Mouse (Mus musculus) layer of hippocampus, adult 9-11 months (tissue): ENCODE data around the gene Arl15.
"Not testable (repeated sequence)": the region's sequence is repeated elsewhere in the genome, so short reads cannot be mapped to it uniquely, and the experiment has no call there.

ENCODE experiments used
- DNase-seq: peaks from one replicate; pipeline ENCODE4 v3.0.0; 2022

The Arl15 gene

DNA sequence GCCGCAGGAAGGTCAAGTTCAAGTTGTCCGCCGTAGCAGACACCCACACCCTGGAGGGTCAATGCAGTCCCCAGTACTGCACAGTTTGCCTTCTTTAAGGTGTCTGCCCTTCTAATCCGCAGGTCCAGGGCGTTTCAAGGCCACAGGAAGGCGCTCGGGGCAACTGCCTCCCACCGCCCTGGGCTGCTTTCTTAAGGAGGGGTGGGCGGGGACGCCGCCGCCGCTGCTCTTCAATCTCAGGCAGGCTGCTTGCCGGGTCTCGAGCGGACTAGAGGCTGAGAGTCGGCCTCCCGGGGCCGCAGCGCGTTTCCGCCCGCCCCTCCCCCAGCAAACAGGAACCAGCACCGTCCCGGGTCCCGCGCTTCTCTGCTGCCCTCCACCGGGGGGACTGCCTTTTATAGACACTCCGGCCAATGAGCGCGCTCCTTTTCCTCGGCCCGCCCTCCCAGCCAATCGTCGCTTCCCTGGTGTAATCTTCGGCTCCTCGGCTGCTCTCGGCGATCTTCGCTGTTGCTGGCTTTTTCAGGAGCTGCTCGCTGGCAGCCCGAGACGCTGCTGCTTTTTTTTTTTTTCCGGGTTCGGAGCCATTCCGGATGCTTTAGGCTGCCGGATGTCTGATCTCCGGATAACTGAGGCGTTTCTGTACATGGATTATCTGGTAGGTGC, at the start of gene Arl15:
TSS of gene Arl15 (plus strand) at position 467 of the 666 bp plus-strand sequence.
- peak; percentile 96 for DNase-seq

DNA sequence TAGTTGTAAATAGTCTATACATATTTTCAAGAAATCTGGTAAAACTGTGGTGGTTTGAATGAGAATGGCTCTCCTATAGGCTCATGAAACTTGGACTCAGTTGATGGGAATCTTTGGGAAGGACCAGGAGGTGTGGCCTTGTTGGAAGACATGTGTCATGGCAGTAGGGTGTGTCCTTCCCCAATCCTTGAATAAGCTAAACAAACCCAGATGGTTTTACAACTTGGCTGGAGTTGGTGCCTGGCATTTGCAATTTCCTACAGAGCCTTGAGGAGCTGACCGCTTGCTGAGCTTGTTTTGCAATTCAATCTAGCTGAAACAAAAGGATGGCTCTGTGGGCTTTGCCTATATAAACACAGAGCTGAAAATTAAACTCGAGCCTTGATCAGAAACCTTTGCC, 49.0 kb upstream of the Arl15 start:
- DNase-seq, result no peak

DNA sequence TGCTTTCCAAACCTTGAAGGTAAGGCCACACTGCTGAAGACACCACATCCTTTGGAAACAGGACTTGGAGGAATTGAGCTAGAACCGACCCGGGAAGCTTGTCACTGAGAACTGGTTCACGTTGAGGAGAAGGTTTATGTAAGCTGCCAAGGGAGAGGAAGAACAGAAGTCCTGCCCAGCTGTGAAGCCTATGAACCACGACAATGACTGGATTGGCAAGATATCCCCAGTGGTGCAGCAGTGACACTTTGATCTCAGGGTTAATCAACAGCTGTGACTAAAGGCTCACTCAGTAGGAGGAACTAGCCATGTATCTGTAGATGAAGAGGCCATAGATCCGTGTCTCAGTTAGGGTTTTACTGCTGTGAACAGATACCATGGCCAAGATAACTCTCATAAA, 43.5 kb upstream of the Arl15 start:
- no peak for DNase-seq

DNA sequence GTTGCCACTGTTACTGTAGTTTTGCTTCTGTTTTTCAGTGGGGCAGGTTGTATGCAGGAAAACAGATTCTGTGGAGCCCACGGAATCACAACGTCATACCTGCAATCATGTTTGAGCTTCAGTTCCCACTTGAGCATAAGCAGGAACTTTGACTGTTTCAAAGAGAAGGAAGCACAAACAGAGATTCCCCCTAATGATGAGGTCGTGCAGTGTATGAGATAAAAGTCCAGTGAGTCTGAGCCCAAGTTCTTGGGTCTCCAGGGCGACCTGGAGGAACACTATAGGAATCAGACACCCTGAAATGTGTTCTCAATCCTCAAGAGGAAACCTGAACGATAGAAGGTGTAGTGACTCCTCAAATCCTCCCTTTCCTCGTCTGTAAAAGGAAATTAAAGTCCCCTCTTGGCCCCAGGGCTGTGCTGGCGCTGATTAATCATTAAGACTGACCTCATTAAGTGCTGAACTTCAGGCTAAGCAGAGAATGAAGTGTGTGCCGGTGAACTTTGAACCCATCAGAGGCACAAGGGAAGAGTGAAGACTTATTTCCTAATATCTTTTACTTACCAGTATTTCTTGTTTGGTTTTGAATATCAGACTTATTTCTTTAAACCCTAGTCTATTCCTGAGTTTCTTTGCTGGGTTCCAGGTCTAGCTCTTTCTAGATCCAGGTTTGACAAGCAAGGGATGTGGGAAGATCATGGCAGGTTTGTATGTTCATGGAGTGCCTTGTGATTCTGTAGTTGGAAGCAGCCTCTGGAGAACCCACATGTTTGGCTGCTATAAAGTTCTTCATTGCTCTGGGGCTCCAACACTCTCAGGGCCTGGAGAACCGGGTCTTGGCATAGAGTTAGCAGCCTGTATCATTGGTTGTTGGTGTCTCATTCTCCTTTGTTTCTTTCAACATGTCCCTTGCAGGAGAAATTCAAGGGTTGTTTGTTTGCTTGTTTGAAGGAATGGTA, 39.3 kb upstream of the Arl15 start:
- no peak for DNase-seq

DNA sequence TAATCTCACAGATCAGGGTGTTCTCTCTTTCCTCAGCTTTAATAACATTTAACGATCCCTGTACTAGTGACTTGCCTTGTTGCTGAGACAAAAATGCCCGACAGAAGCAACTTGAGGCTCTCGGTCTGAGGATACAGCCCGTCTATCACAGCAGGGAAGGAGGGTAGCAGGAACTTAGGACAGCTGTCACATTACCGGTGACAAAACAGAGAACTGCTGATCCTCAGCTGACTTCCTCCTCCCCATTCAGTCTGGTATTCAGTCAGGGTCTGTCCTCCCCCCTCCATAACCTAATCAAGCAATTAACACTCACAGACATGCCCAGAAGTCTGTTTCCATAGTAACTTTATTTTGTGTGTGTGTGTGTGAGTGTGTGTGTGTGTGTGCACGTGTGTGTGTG, 38.5 kb upstream of the Arl15 start:
- peak; percentile 20 for DNase-seq

DNA sequence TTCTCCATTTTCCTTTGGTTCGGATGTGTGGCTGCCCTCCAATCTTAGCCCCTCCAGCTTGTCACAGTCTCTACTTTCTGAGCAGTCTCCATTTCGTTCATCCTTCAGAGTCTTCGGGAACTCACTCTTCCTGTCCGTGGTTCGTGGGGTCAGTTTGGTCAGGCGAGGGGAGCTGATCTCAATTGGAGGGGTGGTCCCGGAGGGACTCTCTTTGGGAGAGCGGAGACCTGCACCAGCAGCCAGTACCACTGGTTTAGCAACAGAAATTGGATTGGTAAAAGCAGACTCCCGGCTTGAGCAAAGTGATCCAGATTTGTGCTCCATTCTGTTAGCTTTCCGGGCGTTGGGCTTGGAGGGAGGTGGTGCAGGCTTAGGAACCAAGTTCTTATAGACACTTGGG, 32.6 kb upstream of the Arl15 start:
- DNase-seq, result no peak

DNA sequence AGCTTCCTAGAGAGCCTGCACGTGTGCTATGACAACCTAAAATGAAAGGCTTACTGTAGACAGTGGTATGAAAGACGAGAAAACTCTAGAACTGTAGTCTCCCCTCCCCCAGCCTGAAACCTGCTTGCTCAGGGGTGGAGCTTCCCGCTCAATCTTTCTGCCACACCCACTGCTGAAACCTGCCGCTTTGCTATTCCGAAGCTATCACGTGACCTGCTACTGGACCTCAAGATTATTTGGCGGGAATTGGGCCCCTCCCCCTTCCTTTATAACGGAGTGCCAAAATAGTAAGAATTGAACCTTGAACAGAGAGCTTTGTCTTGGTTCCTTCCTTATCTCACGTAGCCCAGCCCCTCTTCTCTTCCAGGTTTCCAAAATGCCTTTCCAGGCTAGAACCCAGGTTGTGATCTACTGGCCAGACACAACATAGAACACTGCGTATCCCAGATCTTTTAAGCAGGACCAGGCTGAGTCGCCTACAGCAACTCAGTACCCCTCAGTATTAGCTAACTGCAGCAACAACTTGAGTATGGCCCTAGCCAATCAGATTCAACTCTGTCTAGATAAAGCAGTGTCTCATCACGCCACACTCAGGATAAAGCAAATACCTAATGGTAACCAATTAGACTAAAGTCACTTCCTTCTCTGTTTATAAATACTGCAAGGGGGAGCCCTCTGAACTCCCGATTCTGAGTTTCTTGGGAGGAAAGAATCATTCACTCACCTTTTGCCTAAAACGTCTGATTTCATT, 31.4 kb upstream of the Arl15 start:
- DNase-seq, result no peak

DNA sequence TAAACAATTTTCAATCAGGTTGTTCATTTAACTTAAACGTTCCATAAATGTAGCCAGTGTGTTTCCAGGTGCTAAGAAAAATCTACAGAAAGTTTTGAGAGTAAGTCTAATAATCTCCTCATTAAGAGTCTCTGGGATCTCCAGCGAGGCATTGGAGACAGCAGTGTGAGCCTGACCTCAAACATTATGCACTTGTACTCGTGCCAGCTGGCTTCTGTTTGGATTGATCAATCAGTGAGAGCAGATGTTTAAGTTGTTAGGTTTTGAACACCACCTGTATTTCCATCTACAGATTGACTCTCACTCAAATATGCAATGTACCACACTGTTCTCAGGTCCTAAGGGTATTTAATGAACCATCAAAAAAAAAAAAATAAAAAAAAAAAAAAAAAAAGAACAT, 28.9 kb upstream of the Arl15 start:
- DNase-seq, result no peak

DNA sequence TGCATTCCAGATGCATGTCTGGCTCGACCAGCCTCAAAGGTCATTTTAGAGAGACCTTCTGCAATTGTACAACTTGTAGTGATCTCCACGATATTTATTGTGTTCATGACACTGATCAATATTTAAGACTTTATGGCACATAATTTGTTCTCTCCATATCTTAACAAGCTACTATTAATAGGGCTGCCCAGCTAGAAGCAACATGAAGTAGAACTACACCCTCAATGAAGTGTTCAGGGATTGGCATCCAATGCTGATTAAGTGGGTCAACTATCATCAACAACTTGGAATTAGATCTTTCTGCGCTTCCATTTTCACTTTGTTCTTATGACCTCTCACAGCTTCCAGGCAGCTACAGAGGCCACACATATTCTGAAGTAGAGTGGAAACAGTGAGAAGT, 24.5 kb upstream of the Arl15 start:
- DNase-seq, result no peak

DNA sequence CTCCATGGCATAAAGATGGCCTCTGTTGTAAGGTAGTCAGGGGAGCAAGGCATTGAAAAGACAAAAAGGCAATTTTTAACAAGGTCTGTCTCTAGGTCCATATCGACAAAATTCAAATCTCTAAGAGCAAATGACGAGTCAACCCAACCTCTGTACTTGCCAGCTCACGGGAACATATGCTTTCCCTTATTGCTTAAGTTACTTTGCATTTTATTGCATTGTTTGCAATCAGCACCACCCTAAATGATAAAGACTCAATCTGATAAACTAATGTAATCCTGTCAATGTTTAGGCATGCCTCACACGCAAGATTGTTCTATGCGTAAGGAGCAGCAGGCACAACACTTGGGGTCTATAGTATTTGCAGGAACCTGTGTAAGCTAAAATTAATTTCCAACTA, 24.0 kb upstream of the Arl15 start:
- DNase-seq, result no peak

DNA sequence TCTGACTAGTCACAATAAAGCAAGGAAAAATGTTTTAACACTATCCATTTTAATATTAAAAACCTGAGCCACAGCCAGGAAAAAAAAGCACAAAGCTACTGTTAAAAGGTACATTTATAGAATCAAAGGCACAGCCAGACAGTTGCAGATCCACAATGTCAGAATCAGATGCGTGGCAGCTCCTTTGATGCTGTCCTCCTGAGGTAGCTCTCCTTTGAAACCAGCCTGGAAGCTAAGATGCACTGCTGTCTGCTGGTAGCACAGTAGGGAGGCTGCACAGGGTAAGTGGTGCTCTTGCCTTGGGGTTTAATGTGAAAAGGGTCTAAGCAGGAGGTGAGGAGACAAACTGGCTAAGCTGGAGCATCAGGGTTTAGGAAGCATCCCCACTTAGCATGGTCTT, 23.0 kb upstream of the Arl15 start:
- DNase-seq, result no peak

DNA sequence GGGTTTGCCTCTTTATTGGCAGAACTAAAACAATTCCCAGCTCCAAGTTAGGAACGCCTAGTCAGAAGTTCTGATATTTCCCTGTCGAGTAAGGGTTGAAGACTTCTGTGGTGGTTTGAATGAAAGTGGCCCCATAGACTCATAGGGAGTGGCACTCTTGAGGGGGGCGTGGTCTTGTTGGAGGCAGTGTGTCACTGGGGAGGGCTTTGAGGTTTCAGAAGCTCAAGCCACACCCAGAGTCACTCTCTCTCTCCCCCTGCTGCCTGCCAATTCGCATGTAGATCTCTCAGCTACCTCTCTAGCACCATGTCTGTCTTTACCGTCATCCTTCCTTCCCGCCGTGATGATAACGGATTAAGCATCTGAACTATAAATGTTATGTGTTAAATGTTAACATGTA, 19.5 kb upstream of the Arl15 start:
- DNase-seq, result no peak

DNA sequence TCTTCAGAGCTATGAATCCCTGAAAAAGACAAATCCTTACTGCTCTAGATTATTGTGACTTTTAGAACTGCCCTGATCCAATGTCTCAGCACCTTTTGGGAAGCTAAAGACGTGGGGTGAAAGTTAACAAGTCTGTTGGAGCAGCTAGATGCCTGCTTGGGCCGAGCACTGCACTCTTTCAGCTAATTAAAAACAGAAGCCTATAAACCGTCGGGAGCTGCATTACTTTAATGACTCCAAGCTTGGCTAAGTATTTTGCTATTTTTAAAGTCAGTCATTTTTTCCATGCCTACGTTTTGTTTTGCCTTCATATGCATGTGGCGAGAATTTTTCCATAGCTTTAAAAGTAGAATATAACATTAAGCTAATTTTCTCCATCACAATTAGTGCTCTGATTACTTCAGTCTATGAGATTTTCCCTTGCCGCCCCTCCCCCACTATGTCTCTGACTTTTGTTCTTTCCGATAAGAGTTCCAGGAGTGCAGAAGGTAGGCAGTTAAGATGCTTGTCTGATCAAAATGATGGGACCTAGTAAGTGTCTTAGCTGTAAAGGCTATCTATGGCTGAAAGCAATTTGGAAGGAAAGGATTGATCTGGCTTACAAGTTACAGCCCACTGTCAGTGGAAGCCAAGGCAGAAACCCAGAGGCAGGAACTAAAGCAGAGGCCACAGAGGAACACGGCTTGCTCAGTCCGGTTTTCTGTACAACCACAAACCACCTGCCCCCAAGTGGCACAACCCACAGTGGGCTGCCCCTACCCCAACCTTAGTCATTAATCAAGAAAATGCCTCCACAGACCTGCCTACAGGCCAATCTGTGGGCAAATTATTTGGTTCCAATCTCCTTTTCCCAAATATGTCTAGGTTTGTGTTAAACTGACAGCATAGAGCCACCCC, 18.8 kb upstream of the Arl15 start:
- no peak for DNase-seq

DNA sequence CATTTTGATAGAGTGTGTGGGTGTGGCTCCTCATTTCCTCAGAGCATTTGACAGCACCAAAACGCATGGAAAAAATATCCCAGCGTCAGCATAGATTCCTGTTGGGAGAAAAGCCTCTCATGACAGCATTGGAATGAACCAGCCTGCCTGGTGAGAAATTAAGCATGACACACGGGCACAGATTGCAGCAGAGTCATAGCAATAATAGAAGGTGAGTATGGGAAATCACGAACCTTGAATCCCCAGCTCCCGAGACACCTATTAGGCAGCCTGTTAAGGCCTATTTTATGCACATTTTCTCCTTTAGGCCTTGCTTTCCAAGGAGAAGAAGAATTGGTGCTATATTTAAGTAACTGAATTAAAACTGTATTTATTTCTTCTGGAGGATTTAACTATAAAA, 8.5 kb upstream of the Arl15 start:
- DNase-seq, result no peak

DNA sequence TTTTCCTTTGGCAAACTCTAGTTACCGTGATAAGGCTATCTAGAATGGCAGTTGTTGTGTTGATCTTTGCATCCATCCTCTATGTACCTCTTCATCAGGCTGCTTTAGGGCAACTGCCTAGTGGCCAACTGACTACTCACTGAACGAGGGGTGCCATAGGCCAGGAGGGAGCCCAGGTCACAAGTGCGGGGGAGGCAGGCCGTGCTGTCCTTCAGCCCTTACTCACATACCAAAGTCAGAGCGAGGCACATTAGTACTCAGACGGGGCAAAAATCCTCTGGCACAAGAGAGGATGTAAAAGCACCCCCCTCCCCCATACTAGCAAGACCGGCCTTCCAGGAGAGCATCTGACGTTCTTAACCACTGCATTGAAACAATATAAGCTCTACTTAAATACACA, 7.2 kb upstream of the Arl15 start:
- DNase-seq, result no peak

DNA sequence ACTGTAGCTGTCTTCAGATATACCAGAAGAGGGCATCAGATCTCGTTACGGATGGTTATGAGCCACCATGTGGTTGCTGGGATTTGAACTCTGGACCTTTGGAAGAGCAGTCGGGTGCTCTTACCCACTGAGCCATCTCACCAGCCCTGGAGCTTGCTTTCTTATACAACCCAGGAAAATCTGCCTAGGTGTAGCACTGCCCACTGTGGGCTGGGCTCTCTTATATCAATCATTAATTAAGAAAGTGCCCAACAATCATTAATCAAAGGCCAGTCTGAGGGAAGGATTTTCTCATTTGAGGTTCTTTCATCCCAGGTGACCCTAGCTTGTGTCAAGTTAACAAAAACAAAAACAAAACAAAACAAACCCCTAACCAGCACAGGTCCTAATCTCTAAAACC, 4.3 kb upstream of the Arl15 start:
- DNase-seq, result not testable (repeated sequence)

DNA sequence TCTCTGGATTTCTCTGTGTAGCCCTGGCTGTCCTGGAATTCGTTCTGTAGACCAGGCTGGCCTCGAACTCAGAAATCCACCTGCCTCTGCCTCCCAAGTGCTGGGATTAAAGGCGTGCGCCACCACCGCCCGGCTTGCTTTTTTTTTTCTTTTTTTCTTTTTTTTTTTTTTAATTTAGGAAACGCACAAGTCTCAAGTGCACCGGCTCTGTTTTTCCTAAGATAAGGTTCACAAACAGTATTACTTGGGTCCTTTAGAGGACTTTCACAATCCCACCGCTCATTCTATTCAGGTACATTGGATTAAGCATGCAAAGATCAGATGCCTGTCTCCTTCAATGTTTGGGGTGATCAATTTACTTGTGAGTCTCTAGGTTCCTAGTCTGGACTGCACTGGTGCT, 668 bp upstream of the Arl15 start:
- DNase-seq, result no peak

DNA sequence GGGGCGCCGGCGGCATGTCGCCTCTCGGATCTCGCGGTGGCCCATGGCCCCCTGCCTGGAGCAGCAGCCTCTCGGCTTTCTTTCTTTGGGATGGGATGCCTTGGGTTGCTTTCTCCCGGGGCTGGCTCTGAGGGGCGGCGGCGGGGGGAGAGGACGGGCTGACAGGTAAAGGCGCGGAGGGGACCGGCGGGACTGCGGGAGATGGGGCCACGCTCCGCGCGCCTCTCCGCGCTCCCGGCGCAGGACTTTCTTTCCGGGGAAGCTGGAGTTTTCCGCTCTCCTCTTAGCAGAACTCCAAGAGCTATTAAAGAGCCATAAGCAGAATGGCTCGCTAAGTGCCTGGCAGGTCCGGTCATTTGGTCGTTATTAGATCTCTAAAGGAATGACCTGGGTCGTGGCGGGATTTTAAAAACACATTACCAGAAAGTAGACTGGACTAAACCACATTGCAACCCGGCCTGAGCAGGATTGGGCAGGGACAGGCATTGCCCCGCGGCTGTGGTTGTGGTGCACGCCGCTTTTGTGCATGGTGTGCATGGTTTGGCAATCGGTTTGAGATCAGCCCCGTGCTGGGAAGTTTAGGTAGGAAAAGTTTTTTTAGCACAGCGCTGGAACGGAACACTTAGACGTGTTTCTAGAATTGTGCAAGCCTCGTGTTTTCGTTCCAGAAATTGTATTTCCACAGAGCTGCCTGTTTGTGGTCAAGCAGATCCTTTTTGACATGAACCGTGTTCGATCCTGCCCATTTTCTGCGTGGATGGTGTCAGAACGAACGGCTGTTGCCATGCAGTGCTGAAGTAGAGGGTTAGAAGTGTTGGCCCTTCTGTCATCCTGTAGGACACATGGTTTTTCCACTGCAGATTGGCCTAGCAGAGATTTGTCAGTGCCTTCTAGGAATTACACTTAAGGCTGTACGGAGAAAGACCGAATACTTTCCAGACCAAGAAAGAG, 675 bp downstream of the Arl15 start:
- peak; percentile 45 for DNase-seq

DNA sequence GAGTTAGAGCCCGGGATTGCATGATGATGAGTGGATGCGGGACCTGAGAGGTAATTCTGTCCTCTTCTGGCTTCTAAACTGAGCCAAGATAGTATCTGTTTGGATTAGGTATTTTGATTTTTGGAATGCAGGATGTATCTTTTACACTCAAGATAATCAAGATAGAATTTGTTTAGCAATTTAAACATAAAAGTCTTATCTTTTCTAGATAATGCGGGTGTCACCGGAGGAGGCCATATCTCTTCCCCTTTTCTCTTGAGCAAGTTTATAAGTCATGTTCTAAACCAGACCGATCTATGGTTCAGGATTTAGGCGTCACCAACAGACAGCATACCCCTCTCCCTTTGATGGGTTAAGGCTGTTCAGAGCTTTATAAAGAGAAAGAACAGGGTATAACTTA, 3.1 kb downstream of the Arl15 start:
- DNase-seq, result no peak

DNA sequence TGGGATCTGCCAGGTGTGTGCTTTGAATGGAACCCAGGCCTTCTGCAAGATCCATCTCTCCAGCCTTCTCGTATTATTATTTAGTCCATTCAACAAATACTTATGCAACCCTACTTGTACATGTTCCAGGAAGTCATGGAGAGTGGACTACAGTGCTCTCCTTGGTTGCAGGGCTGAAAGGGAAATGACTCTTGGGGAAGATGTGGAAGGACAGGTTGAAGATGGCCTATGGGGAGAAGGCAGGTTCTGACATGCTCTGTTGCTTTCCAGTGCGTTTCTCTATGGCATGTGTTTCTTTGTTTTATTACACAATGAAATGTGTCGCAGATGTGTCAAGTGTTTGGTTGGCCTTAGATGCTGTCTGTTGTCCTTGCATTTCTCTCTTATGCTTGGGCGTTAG, 5.1 kb downstream of the Arl15 start:
- DNase-seq, result no peak

DNA sequence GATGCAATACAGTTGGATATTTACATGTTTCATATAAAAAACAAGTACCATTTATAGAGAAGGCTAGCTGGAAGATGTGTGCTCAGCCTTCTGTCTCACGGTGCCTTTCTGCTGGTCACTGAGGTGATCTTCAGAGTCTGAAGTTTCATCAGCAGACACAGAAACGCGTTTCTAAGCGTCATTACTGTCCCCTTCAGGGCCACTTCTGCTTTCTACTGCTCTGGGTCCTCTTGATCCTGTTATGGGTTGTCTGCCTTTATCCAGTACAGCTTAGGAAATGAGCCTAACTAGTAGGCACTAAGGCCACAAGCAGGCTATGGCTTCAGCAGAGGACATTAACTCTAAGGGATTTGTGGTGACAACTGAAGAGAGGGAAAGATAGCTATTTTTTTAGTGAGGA, 5.9 kb downstream of the Arl15 start:
- no peak for DNase-seq
